16 mouse cellular contexts compared by ENCODE assay signal in the genomic region with DNA sequence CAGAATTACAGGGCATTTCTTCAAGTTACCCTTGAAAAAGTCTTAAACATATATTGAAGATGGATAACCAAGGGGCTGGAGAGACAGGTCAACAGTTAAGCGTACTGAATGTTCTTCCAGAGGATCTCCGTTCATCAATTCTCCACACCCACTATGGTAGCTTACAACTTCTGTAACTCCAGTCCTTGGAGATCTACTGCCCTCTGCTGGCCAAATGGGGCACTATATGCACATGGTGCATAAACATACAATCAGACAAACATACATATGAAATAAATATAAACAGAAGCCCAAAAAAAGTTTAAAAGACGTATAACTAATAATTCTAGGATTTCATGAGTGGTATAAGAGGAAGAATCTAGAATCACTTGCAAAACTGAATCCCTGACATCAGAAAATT.
DNase-seq lines count a peak whose midpoint lies in the region; ATAC-seq and TF ChIP-seq lines count a peak whose summit lies in the region.
"Had no signal": no experiment of that assay in that cellular context is flagged by ENCODE, and none has a peak within 500 bp of the region (broad histone marks: within the 10 kb centered on the region; RNA-seq: fewer than 3 reads in every experiment).

No protein-coding gene starts in this region.

- no peaks in the 10 kb centered on the region for H3K9me3 ChIP-seq in forebrain, postnatal 0 days (ENCODE audit: low read length)
- H3K9me3 ChIP-seq in forebrain, embryonic 14.5 days (replicated peaks; ENCODE audit: control insufficient read depth, low read length), result no peaks in the 10 kb centered on the region
- H3K9me3 ChIP-seq in lung, embryonic 14.5 days (ENCODE audit: low read depth, low read length), result no peaks in the 10 kb centered on the region
- H3K9me3 ChIP-seq: embryonic facial prominence, embryonic 15.5 days; limb, embryonic 10.5 days had no signal

- H3K4me3 ChIP-seq in forebrain, postnatal 0 days (ENCODE audit: low read depth, low read length), result no peak overlapping the region
- H3K4me3 ChIP-seq in forebrain, embryonic 14.5 days (ENCODE audit: low read depth, low read length), result no peak overlapping the region
- no peak overlapping the region for H3K4me3 ChIP-seq in lung, embryonic 14.5 days (ENCODE audit: low read depth, low read length)
- H3K4me3 ChIP-seq in bone marrow, adult 2 months (replicated peaks; ENCODE audit: control insufficient read depth, low read depth, low read length), result no peak overlapping the region
- H3K4me3 ChIP-seq: embryonic facial prominence, embryonic 15.5 days; limb, embryonic 10.5 days had no signal

- H3K27me3 ChIP-seq in forebrain, postnatal 0 days (ENCODE audit: insufficient read depth, low read length), result no peaks in the 10 kb centered on the region
- no peaks in the 10 kb centered on the region for H3K27me3 ChIP-seq in forebrain, embryonic 14.5 days (replicated peaks; ENCODE audit: control insufficient read depth, insufficient read depth, low read length)
- H3K27me3 ChIP-seq in lung, embryonic 14.5 days (ENCODE audit: insufficient read depth, low read length), result no peaks in the 10 kb centered on the region
- H3K27me3 ChIP-seq: embryonic facial prominence, embryonic 15.5 days had no signal

- H3K4me2 ChIP-seq in forebrain, postnatal 0 days (ENCODE audit: low read depth), result no peak overlapping the region
- H3K4me2 ChIP-seq in forebrain, embryonic 14.5 days (ENCODE audit: low read length), result no peak overlapping the region
- H3K4me2 ChIP-seq in lung, embryonic 14.5 days, result no peak overlapping the region
- H3K4me2 ChIP-seq: embryonic facial prominence, embryonic 15.5 days had no signal

- 97% methylated on average over 3 of the region's 3 CpGs for WGBS in forebrain, postnatal 0 days
- 96% methylated on average over 3 of the region's 3 CpGs for WGBS in forebrain, embryonic 14.5 days
- WGBS in lung, embryonic 14.5 days, result 94% methylated on average over 3 of the region's 3 CpGs
- 83% methylated on average over 3 of the region's 3 CpGs for WGBS in bone marrow, adult 2 months

- ATAC-seq in forebrain, postnatal 0 days, result no peak
- no peak for ATAC-seq in forebrain, embryonic 14.5 days
- no peak for ATAC-seq in lung, embryonic 14.5 days (ENCODE audit: insufficient read depth)
- ATAC-seq in megakaryocyte-erythroid progenitor cell, adult 5-6 weeks (replicated peaks; ENCODE audit: low FRiP score, low TSS enrichment, poor library complexity, severe bottlenecking), result no peak
- ATAC-seq: forebrain, embryonic 16.5 days had no signal

- no peaks in the 10 kb centered on the region for H3K4me1 ChIP-seq in forebrain, postnatal 0 days (ENCODE audit: insufficient read depth)
- H3K4me1 ChIP-seq in forebrain, embryonic 14.5 days (ENCODE audit: control insufficient read depth, insufficient read depth, low read length), result peaks cover 5% of the 10 kb centered on the region
- no peaks in the 10 kb centered on the region for H3K4me1 ChIP-seq in lung, embryonic 14.5 days (ENCODE audit: insufficient read depth)
- no peaks in the 10 kb centered on the region for H3K4me1 ChIP-seq in bone marrow, adult 2 months (ENCODE audit: control insufficient read depth, insufficient read depth, low read length)
- H3K4me1 ChIP-seq: embryonic facial prominence, embryonic 15.5 days had no signal

- peak; percentile 48 for TF ChIP-seq CTCF in forebrain, postnatal 0 days (IDR thresholded peaks at IDR 0.05; ENCODE audit: low read depth)
- peak; percentile 51 for TF ChIP-seq CTCF in lung, embryonic 14.5 days (IDR thresholded peaks at IDR 0.05; ENCODE audit: low read depth)
- 0 out of 2 replicates have a peak, but pooled peaks have one; percentile 12 for TF ChIP-seq CTCF in bone marrow, adult 2 months (IDR thresholded peaks at IDR 0.05; ENCODE audit: control insufficient read depth, insufficient read depth, low read length)

- DNase-seq in forebrain, postnatal 0 days, result no peak
- DNase-seq in forebrain, embryonic 14.5 days (ENCODE audit: low spot score), result no peak
- DNase-seq in lung, embryonic 14.5 days, result peak; percentile 18
- no peak for DNase-seq in lung, adult 18-20 months
- peak; percentile 1 for DNase-seq in A20 (ENCODE audit: low read depth, low spot score)
- no peak for DNase-seq in ovary, postnatal 36 days (ENCODE audit: low spot score)
- DNase-seq: cerebellum, adult 9-11 months; heart, postnatal 14 days; kidney, adult 11 months; lung, postnatal 10 days; thymus, adult 2 months had no signal

- TF ChIP-seq POLR2A in bone marrow, adult 2 months (IDR thresholded peaks at IDR 0.05; ENCODE audit: borderline replicate concordance, control insufficient read depth, low read depth, low read length), result no peak

- H3K9ac ChIP-seq in forebrain, postnatal 0 days, result no peak overlapping the region
- no peak overlapping the region for H3K9ac ChIP-seq in forebrain, embryonic 14.5 days (ENCODE audit: low read length)
- H3K9ac ChIP-seq in lung, embryonic 14.5 days, result no peak overlapping the region
- H3K9ac ChIP-seq: embryonic facial prominence, embryonic 15.5 days had no signal

- no peaks in the 10 kb centered on the region for H3K36me3 ChIP-seq in forebrain, postnatal 0 days (ENCODE audit: insufficient read depth)
- no peaks in the 10 kb centered on the region for H3K36me3 ChIP-seq in forebrain, embryonic 14.5 days (ENCODE audit: control insufficient read depth, insufficient read depth, low read length)
- H3K36me3 ChIP-seq in lung, embryonic 14.5 days (ENCODE audit: insufficient read depth), result no peaks in the 10 kb centered on the region
- H3K36me3 ChIP-seq: embryonic facial prominence, embryonic 15.5 days; limb, embryonic 10.5 days had no signal

- no peak overlapping the region for H3K27ac ChIP-seq in forebrain, postnatal 0 days (ENCODE audit: low read depth, low read length)
- no peak overlapping the region for H3K27ac ChIP-seq in forebrain, embryonic 14.5 days (ENCODE audit: low read depth, low read length)
- H3K27ac ChIP-seq in lung, embryonic 14.5 days (ENCODE audit: low read depth), result no peak overlapping the region
- H3K27ac ChIP-seq in bone marrow, adult 2 months (ENCODE audit: control insufficient read depth, insufficient read depth, low read depth, low read length, poor library complexity), result no peak overlapping the region
- H3K27ac ChIP-seq: embryonic facial prominence, embryonic 15.5 days; limb, embryonic 10.5 days had no signal

Comparison
In these comparisons a context has a peak if more than half of its experiments do, and no peak if none do; other contexts are left out.
1. DNase-seq: peak in lung, embryonic 14.5 days (single experiment) and A20 (single experiment); none in forebrain, postnatal 0 days (single experiment), forebrain, embryonic 14.5 days (single experiment), lung, adult 18-20 months (0 of 2) and ovary, postnatal 36 days (single experiment).
2. Peak in every context shown above with its lines, with median percentiles within 50 percentile points of each other: CTCF ChIP-seq.